Mouse (Mus musculus) left cerebral cortex, adult 9 months (tissue): ENCODE data around the gene Spsb1.

Source experiments
- DNase-seq, 2 experiments: peaks; one replicate each; pipeline ENCODE4 v3.0.0; 2022; ENCODE audit warnings: low spot score in 2 of 2

The Spsb1 gene

DNA sequence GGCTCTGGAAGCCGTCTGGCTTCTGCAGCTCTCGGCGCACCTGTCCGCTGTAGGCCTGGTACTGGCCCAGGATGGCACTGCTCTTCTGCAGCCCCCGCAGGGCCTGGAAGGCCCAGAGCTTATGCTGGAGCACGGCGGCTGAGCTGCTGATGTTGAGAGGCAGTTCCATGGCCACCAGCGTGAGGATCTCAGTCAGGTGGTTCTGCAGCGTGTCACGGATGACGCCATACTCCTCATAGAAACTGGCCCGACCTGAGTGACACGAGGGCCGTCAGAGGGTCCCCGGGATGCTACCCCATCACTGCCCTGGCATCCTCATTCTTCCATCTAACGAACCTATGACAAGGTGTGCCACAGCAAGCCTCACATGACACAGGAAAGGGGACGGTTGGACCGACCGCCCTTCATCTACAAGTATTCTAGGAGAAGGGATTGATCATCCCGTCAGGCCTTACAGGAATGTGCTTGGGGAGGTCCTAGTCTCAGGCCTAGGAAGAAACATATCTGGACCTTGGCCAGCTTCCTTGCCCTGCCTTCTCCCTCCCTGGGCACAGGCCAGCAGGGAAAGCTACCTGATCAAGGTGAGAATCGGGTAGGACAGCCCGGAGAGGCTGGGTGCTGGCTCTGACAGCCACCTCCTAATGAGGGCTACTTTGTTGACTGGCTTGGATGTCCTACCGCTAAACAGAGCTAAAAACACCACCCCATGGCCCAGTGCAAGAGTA lies 29.2 kb upstream of the Spsb1 start:
- DNase-seq, result no peak

DNA sequence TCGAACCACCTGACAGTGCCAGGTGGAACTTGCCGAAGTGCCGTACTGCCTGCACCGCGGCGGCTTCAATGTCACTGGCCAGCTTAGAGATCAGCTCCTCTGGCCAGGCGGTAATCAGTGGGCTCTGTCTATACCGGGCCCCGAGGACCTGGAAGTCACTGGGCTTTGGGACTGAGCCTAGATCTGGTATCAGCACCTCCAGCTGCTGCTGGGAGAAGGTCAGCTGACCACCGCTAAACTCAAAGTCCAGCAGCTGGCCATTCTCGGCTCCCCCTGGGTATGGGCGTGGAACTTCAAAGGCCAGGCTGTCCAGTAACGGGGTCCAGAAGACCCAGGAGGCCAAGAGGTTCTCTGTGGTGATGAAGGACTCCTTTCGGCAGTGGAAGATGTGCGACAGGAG lies 27.3 kb upstream of the Spsb1 start:
- DNase-seq, result no peak

DNA sequence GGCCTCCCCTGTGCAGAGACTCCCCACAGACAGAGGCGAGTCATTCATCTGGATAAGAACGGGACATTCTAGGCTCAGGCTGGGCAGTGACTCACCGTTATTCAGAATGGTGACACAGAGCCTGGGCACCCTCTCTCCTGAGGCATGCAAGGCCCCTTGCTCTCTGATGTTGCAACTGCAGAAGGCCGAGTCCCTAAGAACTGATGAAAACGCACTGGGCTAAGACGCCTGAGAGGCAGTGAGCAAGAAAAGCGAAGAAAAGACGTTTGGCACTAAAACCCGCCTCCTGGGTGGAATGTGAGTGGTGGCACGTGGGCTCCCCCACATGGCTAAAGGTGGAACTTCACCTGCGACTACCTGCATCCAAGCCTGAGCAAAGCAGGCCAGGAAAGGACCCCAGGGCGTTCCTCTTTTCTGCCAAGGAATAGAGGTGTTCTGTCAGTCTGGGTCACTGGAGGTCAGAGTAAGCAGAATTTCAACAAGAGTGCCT lies 25.0 kb upstream of the Spsb1 start:
- DNase-seq, result peak; percentile 61 to 92

DNA sequence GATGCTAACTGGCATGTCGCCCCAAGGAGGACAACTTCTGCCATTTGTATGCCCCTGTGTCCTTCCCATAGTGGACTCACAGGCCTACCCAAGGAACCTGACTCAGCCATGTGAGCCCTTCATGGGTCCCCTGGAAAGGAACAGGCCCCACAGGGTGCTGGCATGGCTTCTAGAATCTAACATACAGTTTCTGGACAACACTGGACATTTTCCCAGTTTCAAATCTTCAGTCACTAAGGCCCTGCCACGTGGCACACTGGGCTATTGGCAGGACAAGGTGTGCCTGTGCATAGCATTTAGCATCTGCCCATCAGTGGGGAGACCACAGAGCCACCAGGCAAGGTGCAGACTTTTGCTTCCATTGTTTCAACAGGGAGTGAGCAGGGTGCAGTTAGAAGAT lies 24.0 kb upstream of the Spsb1 start:
- no peak for DNase-seq

DNA sequence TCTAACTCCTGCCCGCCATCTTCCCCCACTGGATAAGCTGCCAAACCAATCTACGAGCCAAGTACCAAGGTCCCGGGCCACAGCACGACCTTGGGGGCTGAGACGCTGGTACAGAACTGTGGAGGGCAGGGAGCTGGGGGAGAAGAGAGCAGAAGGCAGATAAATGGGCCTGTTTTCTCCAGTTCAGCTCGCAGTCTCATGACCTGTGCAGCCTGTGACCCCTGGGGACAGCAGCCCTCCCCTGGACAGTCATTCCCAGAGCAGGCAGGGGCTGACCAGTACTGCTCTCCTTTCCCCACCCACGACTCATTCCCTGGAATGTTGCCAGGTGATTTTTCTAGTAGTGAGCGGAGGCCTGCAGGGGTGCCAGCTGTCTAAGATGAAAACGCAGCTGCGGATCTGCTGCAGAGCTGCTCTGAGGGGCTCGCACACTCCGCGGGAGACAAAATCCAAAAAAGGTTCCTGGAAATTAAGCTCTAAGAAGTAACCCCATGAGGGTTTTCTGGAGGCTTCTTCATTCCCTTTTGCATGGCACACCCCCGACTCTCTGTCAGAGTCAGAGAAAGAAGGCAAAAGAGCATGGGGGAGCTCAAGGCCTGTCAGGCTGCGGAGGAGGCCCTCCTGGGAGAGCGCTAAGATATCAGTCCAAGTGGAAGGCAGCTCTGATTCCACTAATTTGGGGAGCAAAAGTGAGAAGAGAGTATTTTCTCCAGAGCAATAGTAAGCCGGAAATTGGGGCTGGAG lies 23.1 kb upstream of the Spsb1 start:
- no peak for DNase-seq

DNA sequence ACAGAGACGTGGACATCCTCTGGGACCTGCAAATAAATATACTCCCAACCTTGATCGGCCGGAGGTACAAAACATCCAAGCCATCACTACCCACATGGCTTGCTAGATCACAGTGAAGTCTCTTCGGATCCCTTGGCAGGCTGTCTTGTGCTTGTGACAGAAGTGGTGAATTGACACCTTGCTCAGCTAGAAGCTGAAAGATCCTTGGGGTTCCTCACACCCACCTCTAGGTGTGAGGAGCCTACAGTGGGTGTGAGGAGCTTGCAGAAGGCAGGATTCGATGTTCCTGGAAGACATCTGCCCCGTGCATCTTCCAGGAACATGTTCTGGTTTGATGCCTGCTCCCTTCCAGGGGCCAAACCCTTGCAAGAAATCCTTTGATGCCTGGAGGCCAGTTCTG lies 22.3 kb upstream of the Spsb1 start:
- DNase-seq, result peak; percentile 48 to 58

DNA sequence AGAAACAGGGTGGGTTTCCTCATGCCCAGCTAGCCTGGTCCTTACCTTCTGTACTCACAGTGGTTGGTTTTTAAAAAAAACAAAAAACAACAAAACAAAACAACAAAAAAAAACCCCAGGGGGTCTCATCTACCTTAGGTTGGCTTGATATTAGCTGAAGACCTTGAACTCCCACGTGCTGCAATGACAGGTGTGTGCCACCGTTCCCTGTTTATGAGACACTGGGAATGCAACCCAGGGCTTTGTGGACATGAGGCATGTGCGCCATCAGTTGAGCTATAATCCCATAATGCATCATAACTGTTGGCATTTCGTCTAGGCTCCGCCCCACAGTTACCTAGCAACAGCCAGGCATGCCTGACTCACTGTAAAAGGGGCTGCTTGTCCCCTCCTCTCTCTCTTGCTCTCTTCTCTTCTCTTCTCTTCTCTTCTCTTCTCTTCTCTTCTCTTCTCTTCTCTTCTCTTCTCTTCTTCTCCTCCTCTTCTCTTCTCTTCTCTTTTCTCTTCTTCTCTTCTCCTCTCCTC lies 20.9 kb upstream of the Spsb1 start:
- DNase-seq, result no peak

DNA sequence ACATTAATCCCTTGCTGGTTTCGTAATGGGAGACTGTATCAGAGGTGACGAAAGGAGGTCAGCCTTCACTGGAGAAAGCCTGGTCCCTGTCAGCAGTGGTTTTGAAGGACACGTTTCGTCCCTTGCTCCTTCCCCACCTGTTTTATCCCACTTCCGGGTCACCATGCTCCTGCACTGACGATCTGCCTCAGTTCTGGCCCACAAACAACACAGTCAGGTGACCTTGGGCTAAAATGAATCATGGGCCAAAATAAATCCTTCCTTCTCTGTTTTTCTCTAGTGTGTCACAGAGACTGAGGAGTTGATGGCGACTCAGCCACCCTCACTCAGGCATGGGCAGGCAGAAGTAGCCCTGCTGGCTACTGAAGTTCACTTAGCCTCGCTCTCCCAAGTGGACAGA lies 20.4 kb upstream of the Spsb1 start:
- DNase-seq, result no peak

DNA sequence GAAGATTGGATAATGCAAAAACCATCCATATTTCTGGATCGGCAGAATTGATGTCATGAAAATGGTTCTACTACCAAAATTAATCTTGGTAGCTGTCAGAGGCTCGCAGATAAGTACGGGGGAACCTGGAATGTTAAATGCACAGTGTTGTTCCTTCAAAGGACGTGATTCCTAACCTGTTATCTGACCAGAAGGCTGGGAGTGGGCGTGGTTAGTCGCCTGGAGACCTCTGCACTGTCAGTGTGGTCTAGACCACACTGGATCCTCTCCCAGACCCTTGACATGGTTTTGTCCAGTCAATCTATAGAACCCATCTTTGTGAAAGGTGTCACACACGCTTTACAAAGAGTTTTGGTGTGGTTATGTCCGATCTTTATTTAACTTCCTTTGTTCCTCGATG lies 16.6 kb upstream of the Spsb1 start:
- DNase-seq, result no peak

DNA sequence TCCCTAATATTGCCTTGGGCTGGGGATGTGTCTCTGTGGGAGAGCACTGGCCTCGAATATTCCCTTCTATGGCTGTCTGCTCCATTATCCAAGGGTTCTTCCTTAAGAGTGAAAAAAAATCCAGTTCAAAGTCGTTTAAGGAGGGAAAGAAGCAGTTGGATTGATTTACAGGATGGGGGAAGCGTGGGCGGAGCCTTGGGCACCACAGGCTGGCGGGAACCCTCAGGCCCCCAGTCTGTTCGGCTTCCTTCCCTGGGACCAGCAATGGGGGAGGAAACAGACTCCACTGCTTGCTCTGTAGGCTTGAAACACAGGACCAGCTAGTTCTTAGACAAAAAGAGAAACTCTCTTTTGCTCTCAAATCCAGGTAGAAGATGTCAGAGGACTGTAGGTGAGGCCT lies 13.7 kb upstream of the Spsb1 start:
- DNase-seq, result no peak

DNA sequence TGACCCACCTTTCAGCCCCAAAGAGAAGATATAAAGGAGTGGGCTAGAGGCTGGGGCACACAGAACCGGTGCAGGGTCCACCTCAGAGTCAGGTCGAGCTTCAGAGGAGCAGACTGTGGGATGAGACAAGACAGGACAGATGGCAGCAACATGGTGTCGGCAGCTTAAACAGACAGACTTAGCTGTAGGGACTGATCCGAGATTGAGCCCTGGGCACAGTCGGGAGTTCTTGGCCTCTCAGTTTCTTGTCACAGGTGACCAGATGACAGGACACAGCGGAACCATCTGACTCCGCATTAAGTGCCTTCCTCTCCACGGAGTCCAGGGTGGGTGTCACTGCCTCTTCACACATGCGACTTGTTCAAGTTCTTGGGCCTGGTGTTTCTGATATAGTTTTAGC lies 12.1 kb upstream of the Spsb1 start:
- no peak for DNase-seq

DNA sequence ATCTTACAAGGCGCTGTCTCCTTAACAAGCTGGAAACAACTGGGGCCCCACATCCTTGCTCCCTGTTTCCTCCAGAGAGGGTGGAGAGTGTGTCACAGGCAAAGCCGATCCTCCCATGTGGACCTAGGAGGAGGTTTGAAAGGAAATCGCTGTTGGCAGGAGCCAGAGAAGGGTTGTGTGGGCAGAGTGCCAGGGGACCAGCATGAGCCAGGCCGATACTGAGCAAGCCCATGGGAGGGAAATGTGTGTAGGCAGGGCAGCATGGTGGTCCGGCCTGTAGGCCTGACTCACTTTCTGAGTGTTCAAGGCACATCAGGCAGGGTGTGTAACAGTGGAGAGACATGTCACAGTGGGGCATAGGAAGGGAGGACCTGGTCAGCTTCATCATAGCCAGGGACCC lies 11.4 kb upstream of the Spsb1 start:
- no peak for DNase-seq

DNA sequence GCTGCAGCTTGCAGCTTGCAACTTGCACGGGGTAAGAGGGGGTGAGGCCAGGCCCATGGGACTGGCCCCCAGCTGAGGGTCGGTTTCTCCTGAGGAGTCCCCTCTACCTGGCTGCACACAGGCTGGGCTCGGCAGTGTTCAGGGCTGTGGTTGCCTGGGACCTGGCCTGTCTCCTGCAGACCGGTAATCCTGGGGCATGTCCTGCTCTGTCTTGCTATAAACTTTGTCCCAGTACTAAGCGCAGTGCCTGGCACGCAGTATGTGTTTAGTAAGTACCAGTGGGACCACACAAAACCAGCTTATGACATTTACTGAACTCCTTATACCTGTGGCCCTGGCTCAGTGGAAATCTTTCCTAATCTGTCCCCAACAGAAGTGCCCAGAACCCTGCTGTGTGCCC lies 10.8 kb upstream of the Spsb1 start:
- DNase-seq, result no peak

DNA sequence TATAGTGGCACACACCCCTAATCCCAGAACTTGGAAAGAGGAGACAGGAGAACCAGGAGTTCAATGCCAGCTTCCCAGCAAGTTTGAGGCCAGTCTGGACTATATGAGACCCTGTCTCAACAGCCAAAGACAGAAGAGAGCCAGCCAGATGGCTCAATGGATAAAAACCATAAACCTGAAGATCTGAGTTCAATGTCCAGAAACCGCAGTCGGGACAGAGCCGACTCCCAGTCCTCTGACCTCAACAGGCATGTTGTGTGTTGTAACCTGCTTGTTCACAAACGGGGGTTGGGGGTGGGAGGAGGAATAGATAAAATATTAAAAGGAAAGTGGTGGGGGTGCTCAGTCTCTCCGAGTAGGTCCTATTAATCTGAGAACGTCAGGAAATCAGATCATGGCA lies 10.4 kb upstream of the Spsb1 start:
- no peak for DNase-seq

DNA sequence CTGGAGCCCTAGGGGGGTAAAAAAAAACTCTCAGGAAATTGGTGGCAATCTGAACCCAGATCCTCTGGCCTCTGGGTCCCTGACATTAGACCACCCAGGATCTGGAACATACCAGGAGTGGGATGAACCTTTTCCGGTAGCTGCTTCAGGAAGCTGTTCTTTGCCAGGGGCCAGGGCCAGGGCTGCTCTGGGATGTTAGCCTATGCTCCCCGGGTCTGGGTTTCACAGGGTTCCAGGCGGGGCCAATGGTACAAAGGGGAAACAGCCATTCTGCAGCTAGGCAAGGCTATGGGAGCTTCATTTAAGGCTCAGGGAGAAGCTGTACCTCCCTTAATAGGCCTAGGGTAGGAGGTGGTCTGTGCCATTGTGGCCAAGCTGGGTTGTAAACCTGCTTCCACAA lies 9.9 kb upstream of the Spsb1 start:
- DNase-seq, result no peak

DNA sequence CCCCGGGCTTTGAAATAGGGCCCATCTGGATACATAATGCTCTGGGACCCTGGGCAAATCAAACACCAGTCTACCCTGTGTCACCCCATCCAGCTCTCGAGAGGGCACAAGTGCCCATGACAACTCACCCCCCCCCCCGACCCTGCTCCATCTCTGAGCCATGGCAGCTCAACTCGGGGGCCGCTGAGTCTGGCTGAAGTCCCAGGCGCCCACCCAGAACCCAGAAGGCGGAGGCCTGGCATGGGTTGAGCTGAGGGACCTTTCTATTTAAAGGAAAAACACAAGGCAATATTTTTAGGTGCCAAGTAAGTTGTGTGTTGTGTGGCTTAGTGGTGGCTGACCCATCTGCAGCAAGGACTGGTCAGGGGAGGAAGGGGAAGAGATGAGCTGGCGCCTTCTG lies 9.4 kb upstream of the Spsb1 start:
- DNase-seq, result no peak

DNA sequence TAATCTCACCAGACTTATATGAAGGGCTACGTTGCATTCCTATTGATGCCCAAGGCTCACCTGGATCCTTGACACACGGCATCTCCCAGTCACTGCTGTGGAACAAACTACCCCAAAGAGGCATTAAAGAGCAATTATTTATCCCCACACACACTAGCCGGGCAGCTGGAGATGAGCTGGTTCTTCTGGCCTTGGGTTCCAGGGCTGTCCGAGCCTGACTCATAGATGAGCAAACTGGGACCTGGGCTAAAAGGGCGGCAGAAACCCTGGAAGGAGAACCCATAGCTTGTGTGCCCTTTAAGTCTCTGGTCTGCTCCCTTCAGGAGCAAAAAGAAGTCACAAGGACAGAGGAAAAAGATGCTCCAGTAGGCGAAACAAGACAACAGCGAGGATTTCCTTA lies 5.5 kb upstream of the Spsb1 start:
- no peak for DNase-seq

DNA sequence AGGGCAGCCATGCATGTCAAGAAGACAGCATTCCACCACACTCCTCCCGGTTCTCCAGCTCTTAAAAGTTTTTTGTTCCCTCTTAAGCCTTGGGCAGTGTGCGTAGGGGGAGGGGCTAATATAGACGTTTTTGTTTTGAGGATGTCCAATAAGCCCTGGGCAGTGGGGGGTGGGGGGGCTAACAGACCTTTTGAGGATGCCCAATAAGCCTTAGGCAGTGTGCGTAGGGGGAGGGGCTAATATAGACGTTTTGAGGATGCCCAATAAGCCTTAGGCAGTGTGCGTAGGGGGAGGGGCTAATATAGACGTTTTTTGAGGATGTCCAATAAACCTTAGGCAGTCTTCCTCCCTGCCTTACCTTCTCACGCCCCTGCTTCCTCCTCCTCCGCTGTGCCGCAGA lies 5.0 kb upstream of the Spsb1 start:
- DNase-seq, result no peak

DNA sequence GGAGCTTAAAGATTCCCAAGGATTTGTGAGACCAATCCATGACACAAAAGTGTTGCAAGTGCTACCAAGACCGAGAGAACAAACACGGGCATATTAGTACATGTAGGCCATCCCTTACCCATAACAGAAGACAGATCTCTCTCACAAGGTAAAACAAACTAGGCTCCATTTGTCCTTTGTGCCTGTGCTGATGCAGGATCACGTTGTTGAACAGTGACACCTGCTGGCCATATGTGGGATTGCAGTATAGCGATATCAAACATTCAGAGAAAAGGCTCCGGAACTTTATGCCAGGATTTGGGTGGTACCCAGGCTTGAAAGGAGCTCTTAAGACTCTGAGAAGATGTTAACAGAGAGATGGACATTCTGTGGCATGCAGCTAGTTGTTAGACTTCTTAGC lies 3.7 kb upstream of the Spsb1 start:
- DNase-seq, result peak in 1 of 2 experiments; percentile 91

DNA sequence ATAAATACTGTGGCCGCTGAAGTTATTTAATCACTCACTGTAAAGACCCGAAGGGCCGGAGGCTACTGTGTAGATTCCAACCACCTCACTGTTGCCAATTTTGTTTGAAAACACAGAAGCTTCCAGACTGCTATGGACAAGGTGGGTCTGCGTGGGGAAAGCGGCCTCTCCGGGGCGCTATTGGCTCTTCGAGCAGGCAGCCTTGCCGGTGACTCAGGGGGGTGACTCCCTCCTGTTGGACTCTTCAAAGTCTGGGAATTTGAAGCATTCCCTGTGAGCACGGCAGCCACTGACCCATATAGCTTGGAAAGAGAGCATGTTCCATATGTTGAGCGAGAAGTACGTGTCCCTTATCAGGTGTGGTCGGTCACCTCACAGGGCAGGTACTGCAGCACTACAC lies 1.2 kb upstream of the Spsb1 start:
- DNase-seq, result no peak

DNA sequence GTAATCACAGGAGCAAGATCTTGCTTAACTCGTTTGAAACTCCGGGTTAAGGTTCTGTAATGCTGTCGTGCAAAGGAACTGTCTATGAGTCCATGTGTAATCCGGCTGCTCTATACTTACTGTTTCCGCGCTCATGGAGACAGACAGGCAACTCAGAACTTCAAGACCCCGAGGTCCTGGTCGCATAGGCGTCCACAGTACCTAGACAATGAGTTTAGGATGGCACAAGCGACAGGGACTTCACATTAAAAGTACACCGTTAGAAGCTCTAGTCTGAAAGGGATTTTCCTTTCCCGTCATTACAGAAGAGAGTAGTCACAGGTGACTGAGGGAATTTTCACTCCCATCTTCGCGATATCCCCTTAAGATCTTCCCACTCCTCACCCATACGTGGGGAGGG lies 788 bp upstream of the Spsb1 start:
- no peak for DNase-seq

DNA sequence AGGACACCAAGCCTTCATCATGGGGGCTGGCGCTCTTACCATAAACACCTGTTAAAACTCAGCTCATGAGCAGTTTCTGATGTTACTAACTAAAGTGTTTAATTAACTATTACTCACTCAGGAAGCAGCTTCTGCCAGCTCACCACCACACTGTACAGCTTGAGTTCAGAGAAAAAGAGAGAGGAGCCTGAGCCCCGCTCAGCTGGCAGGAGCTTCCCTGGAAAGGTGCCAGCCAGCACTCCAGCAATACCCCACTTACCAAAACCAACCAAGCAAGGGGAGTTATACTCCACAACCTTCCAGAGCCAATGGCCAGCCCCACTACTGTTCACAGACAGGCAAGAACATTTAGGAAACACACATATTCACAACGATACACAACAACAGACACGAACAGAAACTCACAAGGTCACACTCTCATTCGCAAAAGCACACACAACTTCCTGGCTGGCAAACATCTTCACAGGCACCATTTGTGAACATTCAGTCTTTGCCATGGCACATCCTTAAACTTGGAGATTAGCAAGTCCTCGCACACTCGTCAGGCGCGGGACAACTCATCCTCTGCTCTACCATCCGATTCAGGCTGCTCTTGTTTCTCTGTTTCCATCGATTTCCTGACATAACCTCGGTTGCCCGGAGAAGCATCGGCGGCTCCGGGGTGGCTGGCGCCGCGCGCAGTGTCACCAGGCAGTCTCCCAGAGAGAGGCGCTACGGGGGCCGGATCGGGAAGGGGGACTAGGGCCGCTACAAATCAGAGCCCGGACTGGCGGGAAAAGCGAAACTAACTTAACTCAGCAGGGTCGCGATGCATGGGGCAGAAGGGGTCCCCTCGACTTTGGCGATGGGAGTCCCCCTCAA lies 992 bp downstream of the Spsb1 start:
- peak in 1 of 2 experiments; percentile 44 for DNase-seq
